Mouse (Mus musculus) hindbrain, postnatal 0 days (tissue): ENCODE data around the gene Aagab. TPM values are rescaled to one million over a fixed set of nuclear protein-coding genes. Genes with fewer than 3 reads are reported as not detected.
A peak's percentile ranks its signal among the peaks of the same experiment; 100 is the strongest.

Source experiments
- ATAC-seq: fragments of 200-750 bp; cut with Nextera tagmentation; 2 replicates; pipeline ENCODE4 v1.8.0; 2017; ENCODE audit warnings: mild to moderate bottlenecking, moderate TSS enrichment, moderate library complexity
- DNase-seq: peaks from one replicate; pipeline ENCODE4 v3.0.0-alpha.2; 2015; ENCODE audit warnings: low spot score
- H3K27ac ChIP-seq: fragments of 300-500 bp; sonication (generic); 2 replicates; pipeline ENCODE4 v1.5.1; 2014; ENCODE audit warnings: mild to moderate bottlenecking
- H3K27me3 ChIP-seq: fragments of 300-500 bp; sonication (generic); 2 replicates; pipeline ENCODE4 v1.6.1; 2014; ENCODE audit warnings: low read length, mixed read lengths; ENCODE audit not compliant: insufficient read depth
- H3K36me3 ChIP-seq: fragments of 300-500 bp; sonication (generic); 2 replicates; pipeline ENCODE4 v1.6.1; 2014; ENCODE audit warnings: low read length, mixed read lengths; ENCODE audit not compliant: insufficient read depth
- H3K4me1 ChIP-seq: fragments of 300-500 bp; sonication (generic); 2 replicates; pipeline ENCODE4 v1.6.1; 2014; ENCODE audit warnings: antibody characterized with exemption, low read length, mixed read lengths; ENCODE audit not compliant: insufficient read depth
- H3K4me2 ChIP-seq: fragments of 300-500 bp; sonication (generic); 2 replicates; pipeline ENCODE4 v1.6.1; 2014; ENCODE audit warnings: low read depth, mild to moderate bottlenecking, low read length, moderate library complexity, mixed read lengths
- H3K4me3 ChIP-seq: fragments of 300-500 bp; sonication (generic); 2 replicates; pipeline ENCODE4 v1.5.1; 2014; ENCODE audit warnings: low read length
- H3K9ac ChIP-seq: fragments of 300-500 bp; sonication (generic); replicated peaks from 2 replicates; pipeline ENCODE4 v1.6.1; 2014; ENCODE audit warnings: mild to moderate bottlenecking, low read length, moderate library complexity, mixed read lengths
- H3K9me3 ChIP-seq: fragments of 300-500 bp; sonication (generic); 2 replicates; pipeline ENCODE4 v1.6.1; 2016; ENCODE audit warnings: low read length, mixed read lengths
- CTCF ChIP-seq: IDR thresholded peaks from 2 replicates; pipeline ENCODE4 v1.5.1; 2016; ENCODE audit warnings: antibody characterized with exemption, control low read depth, low read depth
- WGBS: fragments of 180-500 bp; shearing (Covaris S2); extraction: QIAGEN DNeasy Blood & Tissue Kit; methylation state at CpG from one replicate; pipeline ENCODE4 v1.1.7; 2014; 5-methylcytosine and 5-hydroxymethylcytosine counted together
- polyA plus RNA-seq: library from polyadenylated mRNA; unstranded; fragments of >200 nt; fragmentation: Nextera tagmentation; extraction: Ambion mirVana; gene quantifications from 2 replicates; pipeline ENCODE4 v1.2.1, GENCODE M21; 2015
- total RNA-seq: library from RNA; depleted of rRNA; stranded (reverse); fragments of >200 nt; gene quantifications from 2 replicates; pipeline ENCODE4 v1.2.3, GENCODE M21; 2014

Gene Aagab
- total and polyA plus RNA-seq, 2 experiments from 2014 or later = 30.9 to 51.9 TPM

- 92% methylated on average over 2 of the region's 2 CpGs for WGBS
- H3K27me3 ChIP-seq = no peaks in the 10 kb centered on the region
- no peak overlapping the region for H3K4me3 ChIP-seq
- H3K9me3 ChIP-seq = no peaks in the 10 kb centered on the region
- no peak overlapping the region for H3K4me2 ChIP-seq
- peaks cover 5% of the 10 kb centered on the region; the same call in 1 of the 2 replicates for H3K4me1 ChIP-seq
- H3K9ac ChIP-seq = no peak overlapping the region
- H3K36me3 ChIP-seq = peaks cover 21% of the 10 kb centered on the region; the same call in 1 of the 2 replicates
- no peak for TF ChIP-seq CTCF
- DNase-seq = no peak
- H3K27ac ChIP-seq = no peak overlapping the region
- ATAC-seq = no peak
These were observed 15.5 kb downstream of the Aagab start for GRCm38 (mm10) chr9:63617967-63618366.

- Histone ChIP-seq H3K9me3 (no peaks in the 10 kb centered on the region), H3K4me3 (no peak overlapping the region), H3K27ac (no peak overlapping the region), H3K9ac (no peak overlapping the region), H3K36me3 (peaks cover 7% of the 10 kb centered on the region; the same call in 1 of the 2 replicates), H3K27me3 (no peaks in the 10 kb centered on the region), H3K4me1 (no peaks in the 10 kb centered on the region), H3K4me2 (no peak overlapping the region)
- 0 out of 2 replicates have a peak, but pooled peaks have one; percentile 14 for TF ChIP-seq CTCF
- no peak for DNase-seq
- 78% methylated on average over 15 of the region's 15 CpGs for WGBS
- ATAC-seq = no peak
These were observed 21.6 kb downstream of the Aagab start for GRCm38 (mm10) chr9:63623895-63624569.

GRCm38 (mm10) chr9:63625090-63625756 is 22.8 kb downstream of the Aagab start:
- H3K4me3 ChIP-seq = no peak overlapping the region
- TF ChIP-seq CTCF = no peak
- no peak overlapping the region for H3K27ac ChIP-seq
- peaks cover 9% of the 10 kb centered on the region; the same call in 1 of the 2 replicates for H3K36me3 ChIP-seq
- H3K27me3 ChIP-seq = no peaks in the 10 kb centered on the region
- ATAC-seq (no peak), DNase-seq (no peak)
- no peaks in the 10 kb centered on the region for H3K4me1 ChIP-seq
- WGBS = 79% methylated on average over 9 of the region's 9 CpGs
- no peak overlapping the region for H3K9ac ChIP-seq
- no peaks in the 10 kb centered on the region for H3K9me3 ChIP-seq
- H3K4me2 ChIP-seq = no peak overlapping the region

- H3K4me3 ChIP-seq = no peak overlapping the region
- no peaks in the 10 kb centered on the region for H3K27me3 ChIP-seq
- 56% methylated on average over 4 of the region's 4 CpGs for WGBS
- no peaks in the 10 kb centered on the region for H3K4me1 ChIP-seq
- DNase-seq = no peak
- no peak overlapping the region for H3K4me2 ChIP-seq
- TF ChIP-seq CTCF = peak; percentile 65
- H3K27ac ChIP-seq = no peak overlapping the region
- no peaks in the 10 kb centered on the region for H3K9me3 ChIP-seq
- ATAC-seq = no peak; the same call in 1 of the 2 replicates
- H3K9ac ChIP-seq = no peak overlapping the region
- peaks cover 13% of the 10 kb centered on the region for H3K36me3 ChIP-seq
These were observed 29.6 kb downstream of the Aagab start for GRCm38 (mm10) chr9:63632045-63632444.

- no peak overlapping the region for H3K9ac ChIP-seq
- WGBS = 32% methylated on average over 11 of the region's 11 CpGs
- H3K9me3 ChIP-seq = no peaks in the 10 kb centered on the region
- peaks cover 17% of the 10 kb centered on the region for H3K36me3 ChIP-seq
- H3K4me1 ChIP-seq = no peaks in the 10 kb centered on the region
- no peak overlapping the region for H3K4me2 ChIP-seq
- ATAC-seq = 0 out of 2 replicates have a peak, but pooled peaks have one; percentile 53
- DNase-seq = no peak
- no peak overlapping the region for H3K4me3 ChIP-seq
- no peaks in the 10 kb centered on the region for H3K27me3 ChIP-seq
- no peak overlapping the region for H3K27ac ChIP-seq
- no peak for TF ChIP-seq CTCF
These were observed 30.5 kb downstream of the Aagab start for GRCm38 (mm10) chr9:63632924-63633323.

GRCm38 (mm10) chr9:63633334-63633733 is 30.9 kb downstream of the Aagab start:
- DNase-seq (no peak), ATAC-seq (no peak)
- no peak overlapping the region for H3K4me2 ChIP-seq
- no peaks in the 10 kb centered on the region for H3K27me3 ChIP-seq
- no peaks in the 10 kb centered on the region for H3K4me1 ChIP-seq
- peaks cover 17% of the 10 kb centered on the region for H3K36me3 ChIP-seq
- H3K9me3 ChIP-seq = no peaks in the 10 kb centered on the region
- H3K4me3 ChIP-seq = no peak overlapping the region
- no peak overlapping the region for H3K27ac ChIP-seq
- H3K9ac ChIP-seq = no peak overlapping the region
- WGBS = 44% methylated on average over 7 of the region's 7 CpGs
- no peak for TF ChIP-seq CTCF

GRCm38 (mm10) chr9:63636113-63636512 is 33.7 kb downstream of the Aagab start:
- no peak for TF ChIP-seq CTCF
- Histone ChIP-seq H3K9me3 (no peaks in the 10 kb centered on the region), H3K27me3 (no peaks in the 10 kb centered on the region), H3K4me1 (no peaks in the 10 kb centered on the region), H3K9ac (no peak overlapping the region), H3K4me3 (no peak overlapping the region), H3K36me3 (peaks cover 28% of the 10 kb centered on the region), H3K4me2 (no peak overlapping the region), H3K27ac (no peak overlapping the region)
- 57% methylated on average over 7 of the region's 7 CpGs for WGBS
- no peak for DNase-seq
- ATAC-seq = no peak
